Mouse (Mus musculus): ENCODE measurements around the gene Ptprs.

Gene Ptprs

DNA sequence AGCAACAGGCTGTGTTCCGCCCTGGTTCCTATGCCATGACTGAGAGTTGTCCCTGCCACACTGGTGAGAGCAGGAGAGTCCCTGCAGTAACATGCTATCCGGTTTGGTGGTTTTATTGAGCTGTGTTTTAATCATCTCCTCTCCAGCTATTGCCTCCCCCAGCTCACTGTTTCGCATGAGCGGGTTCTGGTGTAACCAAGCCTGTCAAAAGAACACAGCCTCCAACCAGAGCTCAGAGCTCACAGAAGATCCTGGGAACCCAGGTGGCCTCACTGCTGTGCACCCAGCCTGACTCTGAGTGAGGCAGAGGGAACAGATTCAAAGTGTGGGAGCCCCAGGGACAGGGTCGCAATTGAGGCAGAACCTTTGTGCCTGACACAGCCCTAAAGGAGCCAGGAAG is 95.1 kb downstream of the Ptprs start:
- DNase-seq (ENCODE audit: low spot score in 2 of 2) = no peak

DNA sequence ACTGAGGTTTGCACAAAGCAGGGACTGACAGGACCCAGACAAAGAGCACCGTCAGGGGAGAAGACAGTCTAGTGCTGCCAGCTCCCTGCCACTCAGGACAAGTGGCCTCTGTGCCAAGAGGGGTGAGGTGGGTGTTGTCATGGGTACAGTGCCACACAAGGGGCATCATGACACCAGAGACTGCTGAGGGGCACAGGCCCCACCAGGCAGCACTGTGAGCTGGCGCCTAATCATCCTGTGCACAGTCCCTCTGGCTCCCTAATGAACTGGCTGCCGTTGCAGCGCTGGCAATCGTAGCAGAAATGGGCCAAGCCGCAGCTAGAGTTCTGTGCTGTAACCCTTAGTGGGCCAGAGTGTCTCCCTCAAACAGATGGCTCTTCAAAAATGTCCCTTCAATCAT is 96.0 kb downstream of the Ptprs start:
- no peak for DNase-seq (ENCODE audit: low spot score in 2 of 2)

- DNase-seq (ENCODE audit: low spot score in 2 of 2) = no peak
Observed at GRCm38 (mm10) chr17:56379281-56379834, 96.9 kb downstream of the Ptprs start.

- no peak for DNase-seq (ENCODE audit: low spot score in 2 of 2)
Observed at GRCm38 (mm10) chr17:56374851-56375250, 101.4 kb downstream of the Ptprs start.

- no peak for DNase-seq (ENCODE audit: low spot score in 2 of 2)
Observed at GRCm38 (mm10) chr17:56373136-56374034, 102.9 kb downstream of the Ptprs start.

- DNase-seq (ENCODE audit: low spot score in 2 of 2) = no peak
Observed at GRCm38 (mm10) chr17:56372109-56372508, 104.2 kb downstream of the Ptprs start.

GRCm38 (mm10) chr17:56371029-56371660 is 105.1 kb downstream of the Ptprs start:
- DNase-seq (ENCODE audit: low spot score in 2 of 2) = peak; percentile 84 to 87

GRCm38 (mm10) chr17:56370090-56370489 is 106.2 kb downstream of the Ptprs start:
- peak in 1 of 2 experiments; percentile 44 for DNase-seq (ENCODE audit: low spot score in 2 of 2)

DNA sequence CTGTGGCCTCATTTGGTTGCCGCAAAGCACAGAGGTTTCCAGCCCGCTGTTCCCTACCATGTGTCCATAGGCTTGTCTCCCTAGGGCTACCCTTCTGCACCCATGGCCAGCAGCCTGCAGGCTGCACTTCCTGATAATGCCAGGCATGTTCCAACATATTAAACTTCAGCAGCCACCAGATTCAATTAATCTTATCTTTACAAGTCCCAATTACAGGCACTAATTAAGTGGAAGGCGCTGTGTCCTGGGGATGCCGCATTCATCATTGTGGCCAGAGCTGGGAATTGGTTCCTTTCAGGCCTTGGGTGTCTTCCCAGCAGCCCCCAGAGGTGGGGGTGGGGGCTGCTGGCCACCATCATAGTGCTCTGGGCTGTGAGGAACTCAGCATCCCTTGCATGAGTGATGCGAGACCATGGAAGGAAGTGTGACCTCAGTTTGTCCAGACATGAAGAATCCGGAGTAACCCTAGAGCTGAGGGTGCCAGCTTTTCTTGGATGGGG is 107.9 kb downstream of the Ptprs start:
- no peak for DNase-seq (ENCODE audit: low spot score in 2 of 2)

DNA sequence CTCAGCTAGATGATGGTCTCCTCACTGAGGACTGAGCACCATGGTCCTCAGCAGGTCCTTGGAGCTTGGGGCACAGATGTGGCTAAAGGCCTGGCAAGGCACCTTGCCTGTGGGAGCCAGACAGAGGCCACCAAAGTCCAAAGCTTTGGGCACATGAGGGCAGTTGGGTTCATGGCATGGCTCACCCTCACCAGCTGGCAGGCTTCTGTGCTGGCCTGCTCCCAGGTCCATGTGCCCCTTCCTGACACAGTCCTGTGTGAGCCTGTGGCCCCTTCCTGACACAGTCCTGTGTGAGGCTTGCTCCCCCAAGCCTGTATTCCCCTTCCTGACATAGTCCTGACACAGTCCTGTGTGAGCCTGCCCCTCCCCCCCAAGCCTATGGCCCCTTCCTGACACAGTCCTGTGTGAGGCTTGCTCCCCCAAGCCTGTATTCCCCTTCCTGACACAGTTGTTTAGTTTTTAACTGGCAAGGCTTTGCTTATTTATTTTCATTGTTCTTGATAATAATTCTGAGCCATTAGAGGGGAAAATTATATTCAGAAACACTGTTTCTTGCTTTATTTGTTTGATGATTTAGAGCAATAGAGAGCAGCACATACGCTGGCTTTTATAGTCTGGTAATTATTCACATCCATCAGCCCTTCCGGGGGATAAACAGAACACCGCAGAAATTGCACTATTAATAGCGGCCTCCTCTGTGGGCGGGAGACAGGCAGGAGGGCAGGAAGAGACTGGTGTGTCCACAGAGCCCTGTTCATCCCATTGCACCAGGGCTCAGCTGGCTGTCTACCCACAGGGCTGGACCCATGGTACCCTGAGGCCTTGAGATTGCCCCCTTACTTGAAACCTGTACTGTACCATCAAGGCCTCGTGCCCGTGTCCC is 110.3 kb downstream of the Ptprs start:
- no peak for DNase-seq (ENCODE audit: low spot score in 2 of 2)
